Mouse (Mus musculus): ENCODE results near the gene Rasl12.

The Rasl12 gene

GRCm38 (mm10) chr9:65435671-65436301 lies 37.5 kb downstream of the Rasl12 start, which contains the start of gene Mtfmt:
Mtfmt (plus strand) TSS chr9:65435782.
- peak; percentile 94 for DNase-seq (ENCODE audit: extremely low spot score, low spot score)

- DNase-seq (ENCODE audit: extremely low spot score, low spot score): no peak
Observed at GRCm38 (mm10) chr9:65444692-65445091, 46.4 kb downstream of the Rasl12 start.

GRCm38 (mm10) chr9:65447951-65448350 lies 49.6 kb downstream of the Rasl12 start:
- DNase-seq (ENCODE audit: extremely low spot score, low spot score): no peak

- DNase-seq (ENCODE audit: extremely low spot score, low spot score): no peak
Observed at GRCm38 (mm10) chr9:65458975-65459374, 60.7 kb downstream of the Rasl12 start.

GRCm38 (mm10) chr9:65460198-65460597 lies 61.9 kb downstream of the Rasl12 start:
- DNase-seq (ENCODE audit: extremely low spot score, low spot score): no peak

GRCm38 (mm10) chr9:65460732-65461442 lies 62.6 kb downstream of the Rasl12 start, which contains the start of gene Spg21:
Spg21 (plus strand) TSS chr9:65460947.
- DNase-seq (ENCODE audit: extremely low spot score, low spot score): peak; percentile 98

GRCm38 (mm10) chr9:65462544-65462943 lies 64.2 kb downstream of the Rasl12 start:
- DNase-seq (ENCODE audit: extremely low spot score, low spot score): no peak

GRCm38 (mm10) chr9:65464161-65464560 lies 65.9 kb downstream of the Rasl12 start:
- no peak for DNase-seq (ENCODE audit: extremely low spot score, low spot score)

Data from neural tube, embryonic 10.5 days (tissue).